Mouse (Mus musculus): Measurements from ENCODE around the gene Il31ra.
"Not testable (repeated sequence)": the region's sequence is repeated elsewhere in the genome, so short reads cannot be mapped to it uniquely, and the experiment has no call there.

The Il31ra gene

DNA sequence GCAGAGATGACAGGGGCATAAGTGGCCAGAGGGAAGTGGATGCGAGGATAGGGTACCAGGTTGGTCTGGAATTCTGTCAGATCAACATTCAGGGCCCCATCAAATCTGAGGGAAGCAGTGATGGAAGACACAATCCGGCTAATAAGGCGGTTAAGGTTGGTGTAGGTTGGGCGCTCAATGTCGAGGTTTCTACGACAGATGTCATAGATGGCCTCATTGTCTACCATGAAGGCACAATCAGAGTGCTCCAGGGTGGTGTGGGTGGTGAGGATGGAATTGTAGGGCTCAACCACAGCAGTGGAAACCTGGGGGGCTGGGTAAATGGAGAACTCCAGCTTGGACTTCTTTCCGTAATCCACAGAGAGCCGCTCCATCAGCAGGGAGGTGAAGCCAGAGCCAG, at the start of gene Il31ra:
TSS of gene Il31ra (minus strand) at position 101 of the 400 bp plus-strand sequence.
- DNase-seq (ENCODE audit: low spot score), result not testable (repeated sequence)

DNA sequence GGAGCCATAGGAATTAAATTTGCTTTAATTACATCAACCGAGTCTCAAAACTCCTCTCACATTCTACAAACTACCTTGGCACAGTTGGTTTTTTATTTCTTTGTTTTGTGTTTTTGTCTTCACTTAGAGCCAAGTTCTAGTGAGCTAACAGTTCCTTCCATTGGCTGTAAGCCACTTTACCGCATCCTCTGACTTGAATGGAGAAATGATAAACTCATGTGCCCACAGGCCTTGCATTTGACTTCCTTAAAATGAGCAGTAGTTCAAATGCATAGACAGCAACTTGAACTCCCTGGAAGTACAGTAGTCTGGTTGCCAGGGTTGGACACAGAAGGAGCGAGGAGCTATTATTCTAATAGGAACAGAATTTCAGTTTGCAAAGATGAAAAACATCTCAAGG, 48.7 kb upstream of the Il31ra start:
- DNase-seq (ENCODE audit: low spot score), result no peak

DNA sequence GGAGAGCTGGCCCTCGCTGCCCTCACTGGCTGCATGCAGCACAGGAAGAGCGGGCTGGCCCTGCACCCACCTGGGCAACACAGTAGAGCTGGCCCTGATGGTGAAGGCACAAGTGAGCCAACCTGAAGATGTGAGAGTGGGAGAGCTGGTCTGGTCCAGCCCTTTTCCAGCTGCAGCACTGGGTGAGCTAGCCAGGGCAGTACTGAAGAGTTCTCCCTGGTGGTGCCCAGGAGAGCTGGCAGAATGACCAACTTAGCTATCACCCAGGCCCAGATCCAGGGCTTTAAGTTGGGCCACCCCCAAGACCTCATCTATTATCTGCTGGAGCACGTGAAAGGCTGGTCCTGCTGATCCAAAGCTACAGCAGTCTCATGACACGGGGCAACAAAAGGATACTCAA, 45.0 kb upstream of the Il31ra start:
- no peak for DNase-seq (ENCODE audit: low spot score)

DNA sequence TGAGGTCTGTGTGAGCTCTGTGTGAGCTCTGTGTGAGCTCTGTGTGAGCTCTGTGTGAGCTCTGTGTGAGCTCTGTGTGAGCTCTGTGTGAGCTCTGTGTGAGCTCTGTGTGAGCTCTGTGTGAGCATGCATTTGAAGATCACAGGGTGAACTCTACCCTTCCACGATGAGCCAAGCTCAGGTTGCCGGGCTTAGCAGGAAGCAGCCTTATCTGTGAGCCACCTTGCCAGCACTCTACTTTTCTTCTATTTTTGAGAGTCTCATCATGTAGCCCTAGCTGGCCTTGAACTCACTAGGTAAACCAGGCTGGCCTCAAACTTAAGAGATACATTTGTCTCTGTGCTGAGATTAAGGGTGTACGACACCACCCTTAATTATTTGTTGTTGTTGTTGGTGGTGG, 42.3 kb upstream of the Il31ra start:
- no peak for DNase-seq (ENCODE audit: low spot score)

DNA sequence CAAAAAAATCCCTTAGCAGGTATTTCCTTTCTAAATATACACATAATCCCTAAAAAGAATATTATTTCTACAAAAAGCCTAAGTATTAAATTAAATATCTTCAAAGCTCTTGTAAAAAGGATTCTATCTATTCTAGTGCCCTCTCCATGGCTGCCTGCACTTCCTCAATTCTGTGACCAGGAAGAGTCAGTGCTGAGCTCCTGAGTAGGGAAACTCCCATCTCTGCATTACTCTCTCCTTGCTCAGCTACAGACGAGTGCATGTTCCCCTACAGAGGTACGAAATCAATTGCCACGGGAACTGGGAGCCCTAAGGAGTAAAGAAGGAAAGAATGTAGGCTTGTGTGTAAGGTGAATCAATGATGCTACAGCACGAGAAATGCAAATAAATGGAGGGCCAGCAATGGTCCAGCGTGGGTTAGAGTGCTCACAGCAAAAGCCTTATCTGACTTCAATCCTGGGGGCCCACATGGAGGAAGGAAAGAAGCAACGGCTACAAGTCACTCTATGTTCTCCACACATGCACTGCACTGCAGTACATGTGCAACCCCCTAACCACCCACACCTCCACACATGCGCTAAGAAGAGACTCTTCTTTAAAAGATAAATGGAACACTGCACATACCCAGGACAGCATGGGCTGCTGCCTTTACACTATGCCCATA, 41.1 kb upstream of the Il31ra start:
- no peak for DNase-seq (ENCODE audit: low spot score)

DNA sequence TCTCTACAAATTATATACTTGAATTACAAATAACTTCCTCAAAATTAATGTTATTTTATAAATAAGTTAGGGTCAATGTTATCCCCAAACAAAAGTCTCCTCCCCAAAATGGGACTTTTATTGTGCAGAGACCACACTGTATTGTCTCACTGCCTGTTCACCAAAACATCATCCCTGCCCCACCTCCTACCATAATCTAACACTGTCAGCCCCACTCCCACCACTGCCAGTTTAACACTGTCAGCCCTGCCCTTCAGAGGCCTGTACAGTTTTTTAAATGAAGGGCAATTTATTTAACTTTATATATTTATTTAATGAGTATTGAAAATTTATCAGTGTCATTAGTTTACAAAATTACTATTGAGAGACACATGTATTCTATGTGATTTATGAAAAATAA, 31.4 kb upstream of the Il31ra start:
- no peak for DNase-seq (ENCODE audit: low spot score)

DNA sequence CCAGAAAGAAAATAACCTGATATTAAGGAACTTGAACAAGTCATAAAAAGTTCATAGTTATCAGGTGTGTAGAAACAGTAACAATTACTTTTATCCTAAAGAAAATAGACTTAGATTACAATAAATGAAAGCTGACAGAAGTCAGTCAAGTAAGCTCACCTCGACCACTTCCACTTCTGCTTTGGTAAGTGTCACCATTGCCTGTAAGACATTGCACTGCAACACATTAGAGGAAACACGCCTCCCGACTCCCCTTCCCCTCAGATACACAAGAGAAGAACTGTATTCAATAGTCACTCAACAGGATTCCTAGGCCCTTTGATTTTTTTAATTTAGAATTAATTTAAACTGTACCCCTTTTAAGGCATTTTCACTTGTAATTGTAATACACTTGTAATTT, 30.5 kb upstream of the Il31ra start:
- no peak for DNase-seq (ENCODE audit: low spot score)

DNA sequence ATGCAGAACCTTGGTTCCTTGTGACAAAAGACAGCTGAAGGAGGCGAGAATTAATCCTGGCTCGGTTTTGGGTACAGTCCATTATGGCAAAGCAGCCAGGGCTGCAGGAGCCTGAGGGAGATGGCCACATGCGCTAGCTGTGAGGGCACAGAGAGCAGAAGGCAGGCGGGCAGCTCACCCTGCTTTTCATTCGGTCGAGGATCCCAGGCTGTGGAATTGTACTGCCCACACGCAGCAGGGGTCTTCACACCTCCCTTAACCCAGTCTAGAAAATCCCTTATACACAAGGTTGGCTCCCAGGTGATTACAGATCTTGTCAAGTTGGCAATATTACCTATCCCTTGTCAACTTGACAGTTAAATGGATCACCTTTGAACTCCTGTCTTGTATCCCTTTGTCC, 29.5 kb upstream of the Il31ra start:
- DNase-seq (ENCODE audit: low spot score), result no peak

DNA sequence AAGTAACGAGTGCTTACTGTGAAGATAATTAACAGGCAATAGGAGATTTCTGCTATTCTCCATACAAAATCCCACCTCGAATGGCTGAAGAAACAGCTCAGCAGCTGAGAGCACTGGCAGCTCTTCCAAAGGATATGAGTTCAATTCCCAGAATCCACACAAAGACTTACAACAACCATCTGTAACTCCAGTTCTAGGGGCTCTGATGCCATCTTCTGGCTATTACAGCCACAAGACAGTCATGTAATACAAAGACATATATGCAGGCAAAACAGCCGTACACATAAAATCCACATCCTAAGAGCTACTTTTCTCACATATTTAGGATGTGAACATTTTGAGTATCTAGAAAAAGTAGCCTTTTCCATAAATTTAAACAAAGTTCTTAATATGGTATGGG, 27.4 kb upstream of the Il31ra start:
- no peak for DNase-seq (ENCODE audit: low spot score)

DNA sequence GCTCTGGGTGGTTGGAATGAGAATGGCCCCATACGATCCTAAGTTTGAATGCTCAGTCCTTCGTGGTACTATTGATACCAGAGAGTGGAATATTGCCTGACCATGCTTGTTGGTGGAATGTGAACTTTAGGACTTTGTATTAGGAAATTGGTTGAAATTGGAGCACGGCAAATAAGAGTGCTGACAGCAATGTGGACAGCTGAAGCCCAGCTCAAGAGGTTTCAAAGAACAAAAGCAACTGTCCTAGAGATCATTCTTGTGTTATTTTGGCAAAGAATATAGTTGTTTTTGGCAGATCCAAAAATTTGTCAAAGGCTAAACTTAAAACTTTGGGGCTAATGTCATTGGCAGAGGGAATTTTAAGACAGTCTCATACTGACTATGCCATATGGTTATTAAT, 14.4 kb upstream of the Il31ra start:
- no peak for DNase-seq (ENCODE audit: low spot score)

DNA sequence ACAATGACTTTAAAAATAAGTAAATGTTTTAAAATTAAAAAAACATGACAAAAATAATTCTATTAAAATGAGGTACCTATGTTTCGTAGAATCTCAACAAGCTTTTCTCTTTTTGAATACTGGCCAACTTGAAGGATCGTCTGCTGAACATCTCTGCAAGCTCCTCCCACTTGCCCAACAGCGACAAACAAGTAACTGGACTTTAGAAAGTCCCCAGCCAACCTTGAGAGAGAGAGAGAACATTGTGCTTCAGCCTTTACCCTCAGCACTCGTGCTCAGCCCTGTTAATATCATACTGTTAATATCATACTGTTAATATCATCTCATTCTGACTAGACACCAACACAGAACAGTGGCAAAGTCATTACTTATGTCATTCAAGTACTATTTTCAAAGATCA, 10.3 kb upstream of the Il31ra start:
- no peak for DNase-seq (ENCODE audit: low spot score)

DNA sequence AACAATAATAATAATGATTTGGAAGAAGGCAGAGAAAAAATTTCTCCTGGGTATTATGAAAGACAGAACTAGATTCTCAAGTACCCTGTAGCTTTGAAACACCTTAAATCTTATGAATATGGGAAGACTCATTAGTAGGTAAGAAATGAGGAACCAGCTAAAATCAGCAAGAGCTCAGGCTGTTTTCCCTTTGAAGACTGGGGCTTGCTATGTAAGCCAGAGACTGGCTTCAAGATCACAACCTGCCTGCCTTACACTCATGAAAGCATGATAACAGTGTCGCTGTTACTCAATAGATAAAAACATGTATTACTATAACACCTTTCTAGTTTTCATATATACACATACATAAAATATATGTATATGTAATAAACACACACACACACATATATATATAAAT, 9.7 kb upstream of the Il31ra start:
- no peak for DNase-seq (ENCODE audit: low spot score)

DNA sequence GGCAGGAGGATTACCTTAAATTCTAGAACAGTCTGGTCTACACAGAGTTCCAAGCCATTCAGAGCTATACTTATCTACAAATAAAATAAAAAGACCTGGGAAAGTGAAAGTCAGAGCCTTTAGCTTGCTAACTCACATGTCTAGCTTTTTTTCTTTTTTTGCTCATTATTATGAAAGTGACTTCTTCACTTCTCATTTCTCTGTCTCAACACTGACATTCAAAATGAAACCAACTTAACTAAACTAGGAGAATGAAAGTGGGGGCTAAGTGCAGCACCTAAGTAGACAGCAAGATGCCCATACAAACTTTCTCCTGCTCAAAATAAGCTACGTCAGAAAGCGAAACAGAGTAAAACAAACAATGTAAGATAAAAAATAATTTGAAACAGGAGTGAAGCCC, 8.4 kb upstream of the Il31ra start:
- DNase-seq (ENCODE audit: low spot score), result no peak

DNA sequence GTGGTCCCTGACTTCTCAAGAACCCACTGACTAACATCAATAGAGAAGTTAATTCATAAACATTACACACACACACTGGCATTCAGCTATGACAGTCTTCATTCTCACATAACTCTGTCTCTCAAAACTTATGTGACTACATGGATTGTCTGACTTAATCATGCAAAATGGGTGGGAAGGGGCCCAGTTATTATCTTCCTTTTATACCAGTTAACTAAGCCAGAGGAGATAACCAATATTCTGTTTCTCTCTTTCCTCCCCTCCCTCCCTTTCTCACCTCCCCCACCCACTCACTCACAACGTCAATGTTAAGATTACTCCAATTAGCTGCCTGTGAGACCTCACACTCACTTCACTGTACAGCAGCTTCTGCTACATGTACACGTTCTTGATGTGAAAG, 3.9 kb downstream of the Il31ra start:
- DNase-seq (ENCODE audit: low spot score), result no peak

DNA sequence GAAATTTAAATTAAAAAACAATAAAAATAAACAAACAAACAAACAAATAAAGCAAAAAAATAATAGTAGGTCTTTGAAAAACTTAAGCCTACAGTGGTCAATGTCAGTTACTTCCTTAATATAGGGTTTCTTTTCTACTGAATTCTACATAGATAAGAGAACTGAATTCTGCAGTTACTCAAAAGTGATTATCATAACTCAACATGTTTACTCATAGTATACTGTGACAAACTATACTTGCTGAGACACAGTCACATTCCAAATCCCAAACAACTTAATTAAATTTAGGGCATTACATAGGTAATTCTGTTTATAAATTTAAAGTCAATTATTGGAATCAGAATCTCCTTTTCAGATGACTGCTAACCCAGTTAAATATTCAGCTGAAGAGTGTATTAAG, 4.5 kb downstream of the Il31ra start:
- DNase-seq (ENCODE audit: low spot score), result no peak

DNA sequence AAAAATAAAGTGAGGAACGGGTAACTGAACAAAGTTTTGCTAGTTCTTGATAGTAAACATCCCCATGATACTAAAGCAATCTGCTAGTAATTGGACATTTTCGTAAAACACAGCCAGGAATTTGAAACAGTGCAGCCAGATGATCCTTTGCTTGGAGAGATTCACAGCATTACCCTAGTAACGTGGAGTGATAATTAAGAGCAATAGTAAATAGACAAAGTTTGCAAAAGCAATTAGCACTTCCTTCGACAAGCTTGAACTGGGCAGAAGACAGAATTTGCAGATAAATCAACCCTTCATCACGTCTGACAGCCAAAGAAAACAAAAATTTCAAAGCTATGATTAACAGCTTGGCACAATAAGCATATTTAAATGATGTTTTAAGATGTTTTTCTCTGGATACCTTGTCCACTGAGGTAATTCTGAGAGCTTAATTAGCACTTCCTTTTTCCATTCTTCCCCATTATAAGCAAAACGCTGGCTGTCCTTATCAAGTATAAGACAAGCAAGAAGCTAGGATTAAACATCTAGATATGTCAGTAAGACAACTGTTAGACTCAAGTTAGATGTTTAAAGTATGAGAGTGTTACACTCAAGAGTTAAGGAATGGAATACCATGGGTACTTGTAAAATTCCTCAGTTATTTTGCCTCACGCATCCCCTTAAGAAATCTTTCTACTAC, 9.5 kb downstream of the Il31ra start:
- no peak for DNase-seq (ENCODE audit: low spot score)

DNA sequence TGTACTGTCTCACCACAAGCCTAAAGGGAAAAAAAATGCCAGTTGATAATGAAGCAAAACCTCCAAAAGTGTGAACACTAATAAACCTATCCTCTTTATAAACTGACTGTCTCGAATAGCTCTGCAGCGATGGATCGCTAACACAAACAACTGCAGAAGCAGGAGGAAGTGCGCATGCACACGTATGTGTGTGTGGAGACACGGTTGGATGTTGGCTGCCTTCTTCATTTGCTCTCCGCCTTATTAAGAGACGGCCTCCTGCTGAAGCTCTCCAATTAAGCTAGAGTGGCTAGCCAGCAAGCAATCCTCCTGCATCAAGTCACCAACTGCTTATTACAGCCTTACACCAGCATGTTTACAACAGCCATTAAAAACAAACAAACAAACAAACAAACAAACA, 11.9 kb downstream of the Il31ra start:
- no peak for DNase-seq (ENCODE audit: low spot score)

DNA sequence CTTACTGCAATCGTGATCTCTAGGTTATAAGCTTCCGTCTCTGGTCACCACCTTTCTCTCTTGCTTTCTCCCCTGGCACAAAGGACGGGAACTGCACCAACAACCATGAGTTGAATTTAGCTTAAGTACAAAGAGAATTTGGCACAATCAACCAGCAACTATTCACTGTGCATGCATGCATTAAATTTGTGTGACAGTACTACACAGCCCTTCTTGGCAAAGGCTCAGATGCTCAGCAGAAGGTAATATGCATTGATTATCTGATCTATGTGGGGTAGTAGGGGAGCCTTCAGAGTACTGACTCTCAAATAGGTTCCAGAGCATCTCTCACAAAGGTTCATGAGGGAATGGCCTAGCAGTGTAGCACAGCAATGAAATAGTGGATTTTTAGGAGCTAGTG, 12.4 kb downstream of the Il31ra start:
- DNase-seq (ENCODE audit: low spot score), result no peak

DNA sequence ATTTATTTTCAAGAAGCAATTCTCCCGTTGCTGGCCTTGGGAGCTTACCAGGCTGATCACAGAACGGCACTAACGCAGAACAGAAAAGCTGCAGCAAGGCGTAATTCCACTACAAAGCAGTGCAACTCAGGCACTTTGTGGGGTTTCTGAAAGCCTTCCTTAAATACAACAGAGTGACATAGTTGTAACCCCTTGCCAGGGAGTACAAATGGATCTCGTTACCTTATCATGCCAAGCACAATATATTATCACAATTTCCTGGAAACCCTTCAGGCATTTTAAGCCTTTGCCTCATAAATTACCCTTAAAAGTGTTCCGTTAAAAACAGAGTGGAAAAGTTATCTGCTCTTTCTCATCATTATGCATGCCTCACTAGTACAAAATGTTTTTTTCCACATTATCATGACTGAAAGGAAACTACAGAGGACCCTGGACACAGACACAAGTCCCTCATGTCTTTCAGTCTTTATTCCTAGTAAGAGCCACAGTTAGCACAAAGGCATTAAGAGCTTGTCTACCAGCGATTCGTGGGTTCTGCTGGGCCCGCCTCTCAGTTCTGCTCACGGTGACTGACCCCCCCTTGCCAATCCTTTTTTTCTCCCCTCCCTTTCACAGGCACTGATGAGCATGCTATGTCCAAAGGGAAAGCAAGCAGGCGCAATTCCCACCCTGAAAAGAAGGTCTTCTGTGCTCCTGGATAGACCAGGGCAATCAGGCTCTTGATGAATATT, 13.4 kb downstream of the Il31ra start:
- no peak for DNase-seq (ENCODE audit: low spot score)

DNA sequence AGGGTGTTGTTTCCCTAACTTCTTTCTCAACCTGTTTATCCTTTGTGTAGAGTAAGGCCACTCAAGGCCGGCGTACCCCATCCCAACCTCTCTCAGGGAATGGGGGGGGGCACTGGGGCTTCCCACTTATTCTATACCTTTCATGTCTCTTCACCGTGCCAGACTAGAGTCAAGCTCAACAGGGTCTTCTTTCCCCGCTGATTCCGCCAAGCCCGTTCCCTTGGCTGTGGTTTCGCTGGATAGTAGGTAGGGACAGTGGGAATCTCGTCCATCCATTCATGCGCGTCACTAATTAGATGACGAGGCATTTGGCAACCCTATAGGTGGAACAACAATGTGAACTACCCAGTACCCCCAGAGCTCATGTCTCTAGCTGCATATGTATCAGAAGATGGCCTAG, 16.1 kb downstream of the Il31ra start:
- peak; percentile 100 for DNase-seq (ENCODE audit: low spot score)

DNA sequence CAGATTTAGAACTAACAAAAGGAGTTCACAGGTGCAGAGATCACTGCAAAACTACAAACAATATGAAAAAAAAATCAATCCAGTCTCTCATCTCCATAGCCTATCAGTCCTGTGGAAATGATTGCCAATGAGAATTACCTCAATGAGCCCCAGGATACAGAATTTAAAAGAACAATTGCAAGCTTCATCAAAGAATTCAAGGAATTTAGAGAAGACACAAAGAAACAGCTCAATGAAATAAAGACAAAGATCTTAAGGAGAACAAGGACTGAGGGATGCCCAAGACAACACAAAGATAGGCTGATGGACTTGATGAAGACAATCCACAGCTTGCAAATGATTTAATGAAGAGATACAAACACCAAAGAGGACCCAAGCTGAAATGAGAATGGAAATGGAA, 20.4 kb downstream of the Il31ra start:
- DNase-seq (ENCODE audit: low spot score), result no peak

DNA sequence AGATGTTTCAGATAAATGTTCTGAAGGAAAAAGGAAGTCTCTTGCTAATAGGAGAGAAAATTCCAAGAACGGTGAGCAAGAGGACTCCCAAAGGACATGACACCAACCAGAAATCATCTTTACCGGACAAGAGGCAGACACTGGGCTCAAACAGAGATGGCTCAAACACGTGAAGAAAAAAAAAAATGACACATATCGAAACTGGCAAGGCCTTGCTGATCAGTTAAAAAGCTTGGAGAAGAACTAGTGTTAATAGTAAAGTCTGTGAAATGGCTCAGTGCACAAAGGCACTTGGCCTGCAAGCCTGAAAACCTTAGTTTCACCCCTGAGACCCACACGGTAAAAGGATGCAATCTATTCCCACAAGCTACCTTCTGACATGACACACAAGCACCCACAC, 23.4 kb downstream of the Il31ra start:
- no peak for DNase-seq (ENCODE audit: low spot score)

DNA sequence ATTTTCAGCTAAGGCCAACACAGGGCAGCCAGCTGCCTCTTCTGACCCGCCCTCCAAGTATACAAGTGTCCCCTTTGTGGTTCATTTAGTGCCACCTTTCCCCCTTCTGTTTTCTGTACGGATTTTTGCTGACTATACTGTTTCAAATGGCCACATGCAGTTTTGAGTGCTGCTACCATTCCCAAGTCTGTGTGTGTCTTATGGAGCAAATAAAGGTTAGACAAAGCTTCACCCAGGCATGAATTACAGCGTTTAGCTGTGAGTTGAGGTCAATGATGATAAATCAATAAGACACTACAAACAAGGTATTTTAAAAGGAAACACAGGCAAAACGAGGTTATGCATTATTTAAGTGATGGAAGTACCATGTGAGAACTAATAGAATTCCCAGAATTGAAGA, 24.6 kb downstream of the Il31ra start:
- DNase-seq (ENCODE audit: low spot score), result no peak

Data from urinary bladder, postnatal 14 days (tissue).